ENCODE assay signal across 15 mouse cellular contexts in the genomic region with DNA sequence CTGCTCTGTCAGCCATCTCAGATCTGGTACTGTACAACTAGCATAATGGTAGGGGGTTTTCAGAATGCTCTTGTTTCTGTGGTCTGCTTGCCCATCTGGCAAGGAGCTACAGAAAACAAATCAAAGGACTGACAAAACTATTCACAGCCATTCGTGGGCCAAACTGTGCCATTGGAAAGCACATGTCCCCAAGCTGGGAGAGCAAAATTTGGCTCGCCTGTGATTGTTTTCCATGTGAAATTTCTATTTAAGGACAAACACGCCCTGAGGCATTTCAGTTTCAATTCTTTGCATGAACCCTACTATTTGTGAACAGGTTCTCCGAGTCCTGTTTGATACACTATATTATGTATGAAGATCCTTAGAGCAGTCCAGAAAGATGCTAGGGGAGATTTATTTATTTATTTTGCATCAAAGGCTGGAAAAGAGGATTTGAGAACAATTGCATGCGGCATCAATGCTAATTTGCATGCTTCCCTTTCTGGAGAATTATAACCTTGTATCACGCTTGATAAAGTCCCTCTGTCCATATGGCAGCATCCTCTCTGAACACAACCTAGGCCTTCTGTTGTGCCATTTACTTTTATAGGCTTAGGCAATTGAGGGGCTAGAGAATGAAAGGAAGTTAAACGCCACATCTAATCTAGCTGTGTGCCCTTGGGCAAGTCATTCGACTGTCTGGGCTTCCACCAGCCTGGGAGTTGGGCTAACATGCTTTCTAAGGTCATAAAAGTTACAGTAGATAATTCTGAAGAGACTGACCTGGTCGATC.
DNase-seq lines count a peak whose midpoint lies in the region; ATAC-seq lines count a peak whose summit lies in the region.
"Had no signal": no experiment of that assay in that cellular context is flagged by ENCODE, and none has a peak within 500 bp of the region (broad histone marks: within the 10 kb centered on the region; RNA-seq: fewer than 3 reads in every experiment).

No protein-coding gene starts in this region.

- H3K27ac ChIP-seq in forebrain, embryonic 15.5 days (replicated peaks) = peak overlapping the region; percentile 16
- no peak overlapping the region for H3K27ac ChIP-seq in forebrain, embryonic 10.5 days
- H3K27ac ChIP-seq in midbrain, embryonic 16.5 days (ENCODE audit: low read length) = 0 out of 2 replicates have a peak overlapping the region, but pooled peaks have one; percentile 37
- H3K27ac ChIP-seq: gastrocnemius, adult 2 months; heart, embryonic 10.5 days; kidney, postnatal 0 days; left cerebral cortex, adult 2 months; liver, embryonic 12.5 days had no signal

- H3K27me3 ChIP-seq in forebrain, embryonic 15.5 days = 0 out of 2 replicates have a peak, but pooled peaks cover 4% of the 10 kb centered on the region
- H3K27me3 ChIP-seq in forebrain, embryonic 10.5 days (ENCODE audit: poor library complexity, severe bottlenecking) = no peaks in the 10 kb centered on the region
- H3K27me3 ChIP-seq in midbrain, embryonic 16.5 days (ENCODE audit: control insufficient read depth, insufficient read depth, low read depth, low read length) = no peaks in the 10 kb centered on the region
- H3K27me3 ChIP-seq: liver, embryonic 12.5 days had no signal

- no peak for DNase-seq in forebrain, embryonic 10.5 days (ENCODE audit: extremely low spot score, low spot score)
- peak; percentile 13 for DNase-seq in layer of hippocampus, adult 9-11 months
- no peak for DNase-seq in layer of hippocampus, adult 9-10 months (ENCODE audit: low spot score)
- DNase-seq in brain, embryonic 18.5 days (ENCODE audit: low read depth, low spot score) = peak; percentile 70
- no peak for DNase-seq in gastrocnemius, postnatal 4 days (ENCODE audit: low spot score in 2 of 2)
- DNase-seq: gastrocnemius, adult 2 months; lung, postnatal 10 days; thymus, postnatal 36 days had no signal

- H3K4me1 ChIP-seq in forebrain, embryonic 15.5 days = peaks cover 27% of the 10 kb centered on the region
- peaks cover 14% of the 10 kb centered on the region; the same call in 1 of the 2 replicates for H3K4me1 ChIP-seq in forebrain, embryonic 10.5 days
- H3K4me1 ChIP-seq in midbrain, embryonic 16.5 days (ENCODE audit: control insufficient read depth, insufficient read depth, low read length) = peaks cover 13% of the 10 kb centered on the region
- H3K4me1 ChIP-seq: heart, embryonic 10.5 days; liver, embryonic 12.5 days had no signal

- peak; percentile 75 for ATAC-seq in forebrain, embryonic 15.5 days (replicated peaks)
- no peak for ATAC-seq in midbrain, embryonic 16.5 days
- ATAC-seq: activated CD4-positive, CD25-positive, alpha-beta regulatory T cell, adult 4 months; liver, embryonic 12.5 days had no signal

- H3K9me3 ChIP-seq in forebrain, embryonic 15.5 days = no peaks in the 10 kb centered on the region
- H3K9me3 ChIP-seq in forebrain, embryonic 10.5 days = no peaks in the 10 kb centered on the region
- no peaks in the 10 kb centered on the region for H3K9me3 ChIP-seq in midbrain, embryonic 16.5 days (replicated peaks; ENCODE audit: control insufficient read depth, low read length, poor library complexity, severe bottlenecking)
- H3K9me3 ChIP-seq: heart, embryonic 10.5 days; liver, embryonic 12.5 days had no signal

- no peaks in the 10 kb centered on the region for H3K36me3 ChIP-seq in forebrain, embryonic 15.5 days
- no peaks in the 10 kb centered on the region for H3K36me3 ChIP-seq in forebrain, embryonic 10.5 days (replicated peaks)
- no peaks in the 10 kb centered on the region for H3K36me3 ChIP-seq in midbrain, embryonic 16.5 days (ENCODE audit: control insufficient read depth, insufficient read depth, low read length)
- H3K36me3 ChIP-seq: heart, embryonic 10.5 days had no signal

- H3K4me3 ChIP-seq in forebrain, embryonic 15.5 days = no peak overlapping the region
- no peak overlapping the region for H3K4me3 ChIP-seq in forebrain, embryonic 10.5 days
- no peak overlapping the region for H3K4me3 ChIP-seq in midbrain, embryonic 16.5 days (ENCODE audit: low read depth, low read length)
- H3K4me3 ChIP-seq: gastrocnemius, adult 2 months; heart, embryonic 10.5 days; left cerebral cortex, adult 2 months; liver, embryonic 12.5 days had no signal

- WGBS in forebrain, embryonic 15.5 days = 47% methylated on average over 9 of the region's 9 CpGs
- 84% methylated on average over 9 of the region's 9 CpGs for WGBS in forebrain, embryonic 10.5 days
- WGBS in midbrain, embryonic 16.5 days = 45% methylated on average over 9 of the region's 9 CpGs

- H3K4me2 ChIP-seq in forebrain, embryonic 15.5 days (replicated peaks) = no peak overlapping the region
- no peak overlapping the region for H3K4me2 ChIP-seq in midbrain, embryonic 16.5 days (ENCODE audit: low read length)
- H3K4me2 ChIP-seq: liver, embryonic 12.5 days had no signal

- H3K9ac ChIP-seq in forebrain, embryonic 15.5 days (replicated peaks) = no peak overlapping the region
- H3K9ac ChIP-seq in midbrain, embryonic 16.5 days (ENCODE audit: low read depth, low read length) = no peak overlapping the region
- H3K9ac ChIP-seq: liver, embryonic 12.5 days had no signal

Comparison
In these comparisons a context has a peak if more than half of its experiments do, and no peak if none do; other contexts are left out.
1. DNase-seq: peak in layer of hippocampus, adult 9-11 months (single experiment) and brain, embryonic 18.5 days (single experiment); none in forebrain, embryonic 10.5 days (single experiment), layer of hippocampus, adult 9-10 months (single experiment) and gastrocnemius, postnatal 4 days (0 of 2).